Mouse (Mus musculus): Measurements from ENCODE around the gene Wars.

The Wars gene

DNA sequence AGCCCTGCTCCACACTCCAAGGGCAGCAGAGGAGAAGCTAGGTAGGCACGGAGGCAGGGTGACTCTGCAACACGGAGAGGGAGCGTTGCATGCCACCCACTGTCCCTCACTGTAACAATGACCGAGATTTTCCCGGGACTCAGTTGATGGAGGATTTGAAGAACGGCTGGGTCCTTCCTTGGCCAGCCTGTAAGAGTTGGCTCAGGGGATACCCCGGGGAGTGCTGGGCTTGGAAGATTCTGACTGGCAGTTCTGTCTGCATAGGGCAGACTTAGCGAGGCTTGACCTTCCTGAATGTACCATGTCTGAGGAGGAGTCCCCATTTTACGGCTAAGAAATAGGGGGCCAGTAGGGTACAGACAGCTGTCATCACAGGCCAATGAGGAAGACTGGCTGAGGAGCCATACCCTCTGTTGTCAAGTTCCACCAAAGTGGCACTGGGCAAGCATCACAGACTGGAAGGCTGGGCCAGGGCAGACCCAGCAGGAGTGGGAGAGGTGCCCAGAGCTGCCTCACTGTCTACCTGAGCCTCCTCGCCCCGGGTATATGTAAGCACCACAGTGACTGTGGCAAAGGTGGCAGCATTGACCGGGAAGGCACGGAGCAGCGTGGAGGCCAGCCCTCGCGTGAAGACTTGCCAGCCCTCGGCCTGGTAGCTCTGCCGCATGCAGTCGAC, 67.6 kb downstream of the Wars start:
- DNase-seq (ENCODE audit: low spot score in 2 of 2) = no peak

DNA sequence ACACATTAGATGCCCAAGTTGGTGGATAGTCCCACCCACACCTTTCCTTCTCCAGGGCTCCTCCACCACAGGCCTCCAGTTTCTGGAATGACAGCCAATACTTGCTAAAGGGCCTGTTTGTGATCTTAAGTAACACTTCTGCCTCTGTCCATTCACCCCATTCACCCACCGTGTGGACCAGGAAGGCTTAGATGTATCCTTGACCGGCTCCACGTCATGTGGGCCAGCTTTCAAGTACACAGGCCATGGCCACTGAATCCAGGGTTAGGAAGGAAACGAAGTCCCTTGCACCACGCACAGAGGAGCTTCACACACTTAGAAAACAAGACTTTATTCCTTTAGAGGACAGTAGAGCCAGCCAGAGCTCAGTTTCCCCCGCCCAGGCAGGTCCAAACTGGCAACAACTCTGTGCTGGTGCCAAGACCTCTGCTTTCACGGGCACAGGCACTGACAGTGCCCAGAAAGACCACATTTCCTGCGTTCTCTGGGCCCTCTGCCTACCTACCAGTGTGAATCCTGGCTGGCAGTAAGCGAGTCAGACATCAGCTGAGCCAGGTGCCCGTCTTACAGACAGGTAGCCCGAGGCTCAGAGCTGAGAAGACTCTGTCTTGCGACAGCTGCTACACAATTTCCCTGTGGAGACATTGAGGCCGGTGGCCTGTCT, 68.3 kb downstream of the Wars start:
- no peak for DNase-seq (ENCODE audit: low spot score in 2 of 2)

DNA sequence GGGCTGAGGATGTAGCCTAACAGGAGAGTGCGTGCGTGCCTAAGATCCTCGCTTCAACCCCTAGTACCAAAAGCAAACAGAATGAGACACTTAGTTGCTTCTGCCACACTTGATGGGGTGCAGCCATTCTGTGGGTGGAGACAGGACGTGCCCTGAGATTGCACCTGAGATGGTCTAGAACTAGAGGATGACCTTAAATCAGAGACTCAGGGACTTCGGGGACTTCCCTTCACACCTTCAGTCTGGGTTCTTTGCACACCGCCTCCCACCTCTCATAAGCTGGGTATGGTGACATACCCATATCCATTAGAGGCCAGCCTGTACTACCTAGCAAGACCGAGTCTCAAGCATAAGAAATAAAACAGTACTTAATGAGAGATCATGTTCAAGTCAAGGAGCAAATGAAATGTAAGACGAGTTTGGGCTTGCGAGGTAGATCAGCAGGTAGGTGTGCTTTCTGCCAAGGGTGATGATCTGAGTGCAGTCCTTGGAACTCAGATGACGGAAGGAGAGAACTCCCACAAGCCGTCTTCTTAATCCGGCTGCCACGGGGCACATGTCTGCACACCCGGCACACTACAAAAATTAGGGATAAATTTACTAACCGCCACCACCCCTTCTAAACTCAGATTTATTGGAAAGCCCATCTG, 69.6 kb downstream of the Wars start:
- no peak for DNase-seq (ENCODE audit: low spot score in 2 of 2)

DNA sequence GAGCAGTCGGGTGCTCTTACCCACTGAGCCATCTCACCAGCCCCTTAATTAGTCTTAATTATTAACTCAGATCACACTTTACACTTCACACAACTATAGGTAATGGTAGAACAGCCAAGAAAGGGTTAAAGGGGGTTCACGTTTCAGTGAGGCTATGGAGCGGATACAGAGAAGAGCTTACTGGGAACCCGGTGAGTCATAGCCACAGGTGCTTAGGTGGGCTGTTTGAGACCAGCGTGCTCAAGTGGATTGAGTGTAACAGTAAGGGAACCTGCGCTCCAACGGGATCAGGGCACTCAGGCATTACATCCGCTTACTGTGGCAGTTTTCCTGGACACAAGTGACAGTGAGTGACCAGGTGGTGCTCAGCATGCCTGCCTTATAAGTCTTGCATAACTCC, 70.9 kb downstream of the Wars start:
- DNase-seq (ENCODE audit: low spot score in 2 of 2) = no peak

DNA sequence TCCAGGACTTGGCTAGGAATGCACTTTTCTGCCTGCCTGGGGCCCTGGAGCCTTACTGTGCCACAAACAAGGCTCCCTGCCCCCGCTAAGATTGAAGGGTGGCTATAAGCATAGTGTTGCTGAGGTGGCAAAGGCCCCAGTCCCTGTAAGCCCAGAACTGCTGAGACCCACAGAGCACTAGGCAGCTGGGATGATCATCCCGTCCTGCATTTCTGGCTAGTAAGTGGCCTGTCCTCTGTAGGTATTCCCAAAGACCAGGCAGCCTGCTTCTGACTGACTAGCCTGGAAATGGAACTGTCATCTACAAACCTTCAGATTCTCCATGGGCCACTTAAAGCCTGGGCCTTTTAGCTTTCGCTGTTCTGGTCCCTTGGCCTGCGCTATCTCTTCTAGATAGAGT, 73.5 kb downstream of the Wars start:
- DNase-seq (ENCODE audit: low spot score in 2 of 2) = no peak

DNA sequence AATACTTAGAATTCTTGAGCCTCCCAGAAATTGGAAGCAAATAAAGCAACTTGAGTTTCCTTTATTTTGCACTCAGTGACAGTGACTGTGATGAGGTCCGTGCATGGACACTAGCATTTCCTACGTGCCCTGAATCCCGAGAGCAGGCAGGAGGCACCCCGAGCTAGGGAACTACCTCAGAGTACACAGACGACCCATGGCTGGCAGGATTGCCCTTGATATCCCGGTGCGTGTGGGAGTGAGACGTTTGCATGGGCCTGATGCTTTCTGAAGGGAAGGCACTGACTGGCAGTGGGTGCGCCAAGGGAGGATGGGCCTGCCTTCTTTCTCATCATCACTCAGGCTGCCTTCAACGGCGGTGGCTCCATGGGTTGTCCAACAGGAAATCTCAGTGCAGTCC, 77.4 kb downstream of the Wars start:
- DNase-seq (ENCODE audit: low spot score in 2 of 2) = no peak

DNA sequence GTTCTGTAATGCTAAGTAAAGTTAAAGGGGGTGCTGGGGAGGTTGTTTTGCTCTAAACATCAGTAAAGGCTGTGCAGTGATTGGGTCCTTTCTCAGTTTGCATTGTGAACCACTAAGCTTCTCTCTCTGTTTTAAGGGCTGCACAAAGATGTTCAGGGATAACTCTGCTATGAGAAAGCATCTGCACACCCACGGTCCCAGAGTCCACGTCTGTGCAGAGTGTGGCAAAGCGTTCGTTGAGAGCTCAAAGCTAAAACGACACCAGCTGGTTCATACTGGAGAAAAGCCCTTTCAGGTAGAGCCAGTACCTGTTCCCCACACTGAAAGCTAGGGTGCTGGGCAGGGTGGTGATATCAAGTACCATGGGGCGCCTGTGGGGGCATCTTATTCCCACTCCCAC, 79.5 kb downstream of the Wars start:
- DNase-seq (ENCODE audit: low spot score in 2 of 2) = no peak

DNA sequence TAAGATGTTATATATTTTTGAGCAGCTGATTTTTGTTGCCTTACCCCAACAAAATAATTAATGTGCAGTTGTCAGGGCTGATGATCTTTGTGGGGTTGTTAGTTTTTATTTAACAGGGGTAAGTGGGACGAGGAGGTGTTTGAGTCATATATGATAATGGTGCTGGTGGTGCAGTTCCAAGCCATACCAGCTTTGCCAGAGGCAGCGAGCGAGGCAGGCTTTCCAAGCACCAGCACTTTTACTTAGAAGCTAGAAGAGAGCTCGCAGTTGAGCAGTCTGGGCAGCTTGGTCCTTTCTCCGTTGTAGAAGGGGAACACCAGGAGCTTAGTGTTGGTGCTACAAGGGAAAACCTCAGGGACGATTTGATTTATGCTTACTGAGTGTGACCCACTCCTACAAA, 81.5 kb downstream of the Wars start:
- DNase-seq (ENCODE audit: low spot score in 2 of 2) = no peak

DNA sequence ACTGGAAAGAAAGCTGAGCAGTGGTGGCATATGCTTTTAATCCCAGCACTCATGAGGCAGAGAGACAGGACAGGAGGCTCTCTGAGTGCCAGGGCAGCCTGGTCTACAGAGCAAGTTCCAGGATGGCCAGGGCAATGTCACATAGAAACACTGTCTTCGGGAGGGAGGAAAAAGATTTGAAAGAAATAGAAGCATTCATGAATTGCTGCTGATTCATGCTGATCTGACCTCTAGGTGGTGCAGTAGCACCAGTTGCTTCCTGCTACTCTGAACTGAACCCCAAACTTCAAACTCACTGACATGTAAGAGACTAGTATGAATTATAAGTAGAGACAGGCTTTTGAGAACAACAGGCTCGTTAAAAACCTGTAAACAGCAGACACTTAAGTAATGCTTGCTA, 82.8 kb downstream of the Wars start:
- no peak for DNase-seq (ENCODE audit: low spot score in 2 of 2)

DNA sequence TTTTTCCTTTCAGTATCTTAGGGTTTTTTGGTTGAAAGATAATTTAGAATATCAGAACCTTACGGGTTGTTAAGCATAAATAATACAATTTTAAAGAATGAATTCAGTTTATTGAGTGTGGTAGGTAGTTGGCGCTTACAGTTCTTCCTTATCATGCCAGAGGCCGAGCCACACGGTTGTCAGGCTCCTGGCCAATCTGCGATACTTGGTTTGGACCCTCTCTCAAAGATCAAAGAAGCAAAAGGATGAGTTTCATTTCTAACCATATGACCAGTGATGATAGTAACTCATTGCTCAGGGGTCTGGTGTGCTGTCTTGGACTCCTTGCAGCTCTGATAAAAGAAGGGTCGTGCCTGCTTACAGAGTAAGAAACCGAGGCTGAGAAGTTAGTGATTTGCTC, 83.7 kb downstream of the Wars start:
- DNase-seq (ENCODE audit: low spot score in 2 of 2) = no peak
